Mouse (Mus musculus) myocyte (in vitro differentiated cells): ENCODE results near the gene Gm49354. TPM values are rescaled to one million over a fixed set of nuclear protein-coding genes. Genes with fewer than 3 reads are reported as not detected.

Experiments
- H3K27me3 ChIP-seq: one replicate; pipeline ENCODE4 v1.6.1; 2011; ENCODE audit not compliant: control insufficient read depth, insufficient read depth, insufficient read length
- H3K36me3 ChIP-seq: one replicate; pipeline ENCODE4 v1.6.1; 2011; ENCODE audit not compliant: control insufficient read depth, insufficient read depth
- H3K4me2 ChIP-seq: one replicate; pipeline ENCODE4 v1.6.1; 2011; ENCODE audit warnings: low read depth, control low read depth
- H3K4me3 ChIP-seq: one replicate; pipeline ENCODE4 v1.5.1; 2011; ENCODE audit warnings: mild to moderate bottlenecking, control low read depth, moderate library complexity
- H3K79me2 ChIP-seq: one replicate; pipeline ENCODE4 v1.6.1; 2011; ENCODE audit not compliant: control insufficient read depth, insufficient read depth
- H3ac ChIP-seq: one replicate; pipeline ENCODE4 v1.6.1; 2011; ENCODE audit not compliant: control insufficient read depth, insufficient read length
- CEBPB ChIP-seq: IDR thresholded peaks from 2 replicates; pipeline ENCODE4 v1.6.1; 2011; ENCODE audit warnings: mild to moderate bottlenecking, moderate library complexity; ENCODE audit not compliant: poor library complexity, insufficient read depth, severe bottlenecking
- E2F4 ChIP-seq: IDR thresholded peaks from one replicate; pipeline ENCODE4 v1.6.1; 2011; ENCODE audit warnings: mild to moderate bottlenecking, control low read depth, moderate library complexity; ENCODE audit not compliant: insufficient read depth
- MAX ChIP-seq: IDR thresholded peaks from one replicate; pipeline ENCODE4 v1.6.1; 2011; ENCODE audit warnings: low read depth, mild to moderate bottlenecking, control low read depth
- MYOD1 ChIP-seq, 3 experiments: IDR thresholded peaks; one replicate each; pipeline ENCODE4 v1.6.1; 2011; ENCODE audit warnings: control low read depth in 2 of 3, low read depth in 2 of 3, mild to moderate bottlenecking in 2 of 3, moderate library complexity in 1 of 3; ENCODE audit not compliant: insufficient read length in 2 of 3, control insufficient read depth in 1 of 3
- MYOG ChIP-seq, 3 experiments: IDR thresholded peaks; one replicate each; pipeline ENCODE4 v1.6.1; 2011; ENCODE audit warnings: control low read depth in 2 of 3, low read depth in 2 of 3, mild to moderate bottlenecking in 2 of 3; ENCODE audit not compliant: insufficient read length in 2 of 3, control insufficient read depth in 1 of 3, insufficient read depth in 1 of 3
- POLR2A ChIP-seq: IDR thresholded peaks from one replicate; pipeline ENCODE4 v1.6.1; 2011; ENCODE audit warnings: low read depth, mild to moderate bottlenecking, control low read depth, moderate library complexity; ENCODE audit not compliant: insufficient read length
- POLR2AphosphoS2 ChIP-seq: IDR thresholded peaks from one replicate; pipeline ENCODE4 v1.6.1; 2011; ENCODE audit warnings: low read depth, control low read depth; ENCODE audit not compliant: insufficient read length
- REST ChIP-seq: IDR thresholded peaks from one replicate; pipeline ENCODE4 v1.6.1; 2011; ENCODE audit warnings: mild to moderate bottlenecking, control low read depth, moderate library complexity; ENCODE audit not compliant: insufficient read depth, insufficient read length
- SRF ChIP-seq: IDR thresholded peaks from one replicate; pipeline ENCODE4 v1.6.1; 2011; ENCODE audit warnings: low read depth; ENCODE audit not compliant: control insufficient read depth, insufficient read length
- TCF12 ChIP-seq: IDR thresholded peaks from one replicate; pipeline ENCODE4 v1.6.1; 2011; ENCODE audit warnings: mild to moderate bottlenecking, control low read depth; ENCODE audit not compliant: poor library complexity, insufficient read depth, severe bottlenecking
- TCF3 ChIP-seq: IDR thresholded peaks from one replicate; pipeline ENCODE4 v1.6.1; 2011; ENCODE audit warnings: low read depth, control low read depth; ENCODE audit not compliant: insufficient read length
- USF1 ChIP-seq: IDR thresholded peaks from one replicate; pipeline ENCODE4 v1.6.1; 2011; ENCODE audit warnings: low read depth, mild to moderate bottlenecking, control low read depth, moderate library complexity
- polyA plus RNA-seq: library from polyadenylated mRNA; unstranded; fragments of >200 nt; fragmentation: generic; extraction: Trizol; gene quantifications from one replicate; pipeline ENCODE4 v1.2.1, GENCODE M21; 2012; ENCODE audit warnings: missing spikeins

The Gm49354 gene
- polyA plus RNA-seq: not detected

DNA sequence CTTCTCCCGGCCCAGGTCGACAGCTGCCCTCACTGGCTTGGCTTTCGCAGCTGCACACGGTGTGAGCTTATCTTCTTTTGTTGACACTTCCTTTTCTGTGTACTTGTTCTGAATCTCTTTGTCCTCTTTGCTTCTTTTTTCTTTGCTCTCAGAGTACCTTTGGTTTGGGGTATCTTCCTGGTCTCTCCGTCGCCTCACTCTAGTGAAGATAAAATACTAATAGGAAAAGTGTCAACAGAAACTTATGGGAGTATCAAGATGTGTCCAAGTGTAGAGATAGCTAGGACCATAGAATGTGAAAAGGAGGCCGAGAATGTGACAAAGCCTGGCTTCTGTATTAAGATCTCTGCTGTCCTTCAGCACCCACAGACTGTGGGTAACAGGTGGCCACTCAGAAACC is at the start of gene Gm49354:
Gm49354 (minus strand) TSS at position 101 of the 400 bp plus-strand sequence.
- H3K4me2 ChIP-seq: no peak within 1 kb of the TSS
- no peak within 1 kb of the TSS for H3K4me3 ChIP-seq
- TF ChIP-seq TCF3: no peak
- no peak for TF ChIP-seq MYOG (IDR thresholded peaks at IDR 0.05; ENCODE audit: control insufficient read depth in 1 of 3, insufficient read depth in 1 of 3, insufficient read length in 2 of 3, low read depth in 2 of 3)
- no peak for TF ChIP-seq POLR2A

DNA sequence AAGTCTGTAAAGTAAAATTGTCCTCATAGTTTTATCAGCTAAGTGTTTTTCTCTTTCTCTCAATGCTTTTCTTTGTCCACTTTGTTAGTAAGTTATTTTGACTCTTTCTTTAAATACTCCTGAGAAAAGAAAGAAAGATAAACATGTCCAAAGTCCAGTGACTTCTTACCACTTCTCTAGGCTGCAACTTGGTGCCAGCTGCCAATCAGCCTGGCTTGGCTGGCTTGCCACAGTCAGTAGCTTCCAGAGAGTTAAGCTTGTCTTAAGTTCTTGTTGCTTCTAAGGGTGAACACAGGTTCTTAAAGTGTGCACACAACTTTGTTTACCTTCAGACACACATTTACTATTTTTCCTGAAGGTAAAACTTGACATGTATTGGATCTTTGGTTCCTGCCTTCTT is 43.9 kb upstream of the Gm49354 start:
- no peak overlapping the region for H3K4me3 ChIP-seq
- no peak for TF ChIP-seq TCF3
- TF ChIP-seq REST: no peak
- no peak for TF ChIP-seq POLR2AphosphoS2
- H3K79me2 ChIP-seq: peaks cover 16% of the 10 kb centered on the region
- no peak overlapping the region for H3K4me2 ChIP-seq
- H3K27me3 ChIP-seq: no peaks in the 10 kb centered on the region
- no peaks in the 10 kb centered on the region for H3K36me3 ChIP-seq
- H3ac ChIP-seq: no peak overlapping the region

More for the DNA sequence above, at the start of gene Gm49354:
- Histone ChIP-seq H3ac (no peak within 1 kb of the TSS), H3K36me3 (peaks cover 62% of the 10 kb centered on the region), H3K79me2 (no peaks in the 10 kb centered on the region), H3K27me3 (no peaks in the 10 kb centered on the region)

DNA sequence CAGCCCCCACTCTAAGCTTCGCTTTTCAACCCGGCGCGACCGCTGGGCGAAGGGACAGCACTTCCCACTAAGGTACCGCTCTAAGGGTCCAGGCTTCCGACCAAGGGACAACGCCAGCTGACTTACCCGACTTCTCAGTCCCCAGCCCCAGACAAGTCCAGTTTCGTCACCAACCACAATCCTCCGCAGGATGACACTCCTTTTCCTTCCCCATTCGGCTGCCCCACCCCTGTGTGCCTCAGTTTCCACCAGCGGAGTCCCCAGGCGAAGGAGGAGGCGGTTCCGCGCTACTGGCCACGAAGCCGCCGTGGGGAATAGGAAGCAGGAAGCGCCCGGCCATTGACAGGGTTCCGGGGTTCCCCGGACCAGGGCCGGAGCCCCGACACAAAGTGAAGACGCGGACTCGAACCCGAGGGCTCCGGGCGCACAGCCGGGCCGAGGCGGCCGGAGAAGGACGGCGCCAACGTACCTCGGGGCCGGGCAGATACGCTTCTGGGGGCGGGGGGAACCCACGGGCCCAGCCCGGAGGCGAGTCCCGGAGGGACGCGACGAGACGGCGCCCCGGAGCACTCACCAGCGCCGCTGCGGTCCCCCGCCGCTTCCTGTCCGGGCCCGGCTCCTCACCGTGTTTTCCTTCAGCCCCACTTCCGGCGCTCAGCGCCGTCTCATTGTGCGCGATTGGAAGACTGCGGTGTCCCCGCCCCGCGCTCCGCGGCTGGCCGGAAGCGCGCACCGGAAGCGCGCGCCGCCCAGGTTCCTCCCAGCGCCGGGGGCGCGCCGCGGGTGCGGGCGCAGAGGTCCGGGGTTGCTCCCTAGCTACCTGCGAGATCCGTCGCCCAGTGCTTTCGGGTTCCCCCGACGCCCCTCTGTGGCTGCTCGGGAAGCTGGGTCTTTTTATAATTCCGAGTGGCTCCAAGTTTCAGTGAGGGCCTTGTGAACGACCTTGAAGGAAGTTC is 40.7 kb upstream of the Gm49354 start, which contains the start of gene Tut7:
Tut7 (minus strand) TSS at position 641 of the 956 bp plus-strand sequence.
- TF ChIP-seq POLR2A (peak; percentile 78), USF1 (no peak), POLR2AphosphoS2 (peak; percentile 79), MYOG (IDR thresholded peaks at IDR 0.05; ENCODE audit: control insufficient read depth in 1 of 3, insufficient read depth in 1 of 3, insufficient read length in 2 of 3, low read depth in 2 of 3) (peak in 1 of 3 experiments; percentile 28), CEBPB (no peak)
- Histone ChIP-seq H3ac (peak within 1 kb of the TSS; percentile 42), H3K36me3 (peaks cover 3% of the 10 kb centered on the region), H3K4me2 (peak within 1 kb of the TSS; percentile 83), H3K79me2 (peaks cover 46% of the 10 kb centered on the region), H3K27me3 (no peaks in the 10 kb centered on the region), H3K4me3 (peak within 1 kb of the TSS; percentile 79)

DNA sequence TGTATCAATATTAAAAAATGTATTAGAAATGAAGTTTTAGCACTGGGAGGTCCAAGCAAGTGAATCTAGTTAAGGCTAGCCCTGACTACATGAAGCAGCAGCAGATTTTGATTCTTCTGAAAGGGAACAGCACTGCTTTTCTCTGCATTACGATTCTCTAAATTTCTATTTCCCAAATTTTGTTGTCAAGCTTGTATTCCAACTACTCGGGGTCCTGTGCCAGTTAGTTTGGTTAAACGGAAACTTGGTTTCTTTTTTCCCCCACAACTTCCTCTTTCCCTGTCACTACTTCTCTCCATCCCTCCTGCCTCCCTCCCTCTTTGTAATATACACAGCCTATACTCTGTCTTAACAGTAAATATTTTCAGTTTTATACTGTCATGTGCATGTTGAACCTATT is 38.8 kb upstream of the Gm49354 start:
- Histone ChIP-seq H3K27me3 (no peaks in the 10 kb centered on the region), H3K4me3 (no peak overlapping the region), H3K79me2 (peaks cover 50% of the 10 kb centered on the region), H3K36me3 (peaks cover 14% of the 10 kb centered on the region), H3ac (no peak overlapping the region), H3K4me2 (peak overlapping the region; percentile 78)
- TF ChIP-seq E2F4 (no peak), REST (no peak), MYOG (IDR thresholded peaks at IDR 0.05; ENCODE audit: control insufficient read depth in 1 of 3, insufficient read depth in 1 of 3, insufficient read length in 2 of 3, low read depth in 2 of 3) (no peak), USF1 (no peak), TCF12 (no peak), MYOD1 (IDR thresholded peaks at IDR 0.05; ENCODE audit: control insufficient read depth in 1 of 3, insufficient read length in 2 of 3, low read depth in 2 of 3) (no peak), POLR2A (no peak), POLR2AphosphoS2 (no peak), MAX (no peak), TCF3 (no peak), CEBPB (no peak)

DNA sequence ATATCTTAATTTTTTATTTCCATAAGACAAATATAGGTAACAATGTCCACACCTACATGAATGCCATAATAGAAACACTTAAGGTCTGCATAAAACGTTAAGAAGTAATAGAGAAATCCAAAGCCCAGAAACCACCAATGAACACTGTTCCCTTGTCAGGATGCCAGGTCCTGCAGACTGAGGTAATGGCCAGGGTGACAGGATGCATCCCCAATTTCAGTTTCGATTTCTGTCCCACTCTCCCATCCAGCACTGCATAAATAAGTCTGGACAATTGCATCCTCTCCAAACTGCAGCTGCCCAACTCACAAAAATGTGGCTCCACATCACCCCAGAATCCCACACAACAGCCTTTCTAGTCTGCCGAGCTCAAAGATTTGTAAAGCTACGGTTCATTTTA is 38.1 kb upstream of the Gm49354 start:
- peak overlapping the region; percentile 78 for H3K4me2 ChIP-seq
- no peak overlapping the region for H3K4me3 ChIP-seq
- TF ChIP-seq MAX (no peak), E2F4 (no peak), REST (no peak), SRF (no peak), TCF12 (no peak), POLR2A (no peak), USF1 (no peak)
- H3K36me3 ChIP-seq: peaks cover 17% of the 10 kb centered on the region
- no peak overlapping the region for H3ac ChIP-seq
- peaks cover 50% of the 10 kb centered on the region for H3K79me2 ChIP-seq
- H3K27me3 ChIP-seq: no peaks in the 10 kb centered on the region
